In genomic region chr11:113125832-113126231, GRCm38 (mm10) we compare ENCODE assay signal across 23 mouse cellular contexts.
DNase-seq lines count a peak whose midpoint lies in the region; ATAC-seq and TF ChIP-seq lines count a peak whose summit lies in the region.
"Had no signal": no experiment of that assay in that cellular context is flagged by ENCODE, and none has a peak within 500 bp of the region (broad histone marks: within the 10 kb centered on the region; RNA-seq: fewer than 3 reads in every experiment).

No protein-coding gene starts in this region.

- H3K9me3 ChIP-seq in forebrain, embryonic 13.5 days (replicated peaks) = no peaks in the 10 kb centered on the region
- H3K9me3 ChIP-seq in forebrain, embryonic 14.5 days (replicated peaks; ENCODE audit: control insufficient read depth, low read length) = no peaks in the 10 kb centered on the region
- no peaks in the 10 kb centered on the region for H3K9me3 ChIP-seq in liver, postnatal 0 days (ENCODE audit: low read length)
- 0 out of 2 replicates have a peak, but pooled peaks cover 2% of the 10 kb centered on the region for H3K9me3 ChIP-seq in limb, embryonic 10.5 days (replicated peaks)
- H3K9me3 ChIP-seq: embryonic facial prominence, embryonic 10.5 days; embryonic facial prominence, embryonic 12.5 days; forebrain, embryonic 15.5 days had no signal

- DNase-seq in forebrain, embryonic 14.5 days (ENCODE audit: low spot score) = no peak
- no peak for DNase-seq in liver, postnatal 0 days
- DNase-seq in liver (no peak), ZHBTc4 (ENCODE audit: low read depth, low spot score) (peak; percentile 56)
- DNase-seq in limb, embryonic 10.5 days (ENCODE audit: low spot score) = no peak
- no peak for DNase-seq in left cerebral cortex, postnatal 4 days
- no peak for DNase-seq in right cerebral cortex, postnatal 4 days
- DNase-seq: adrenal gland, adult 2 months; adrenal gland, postnatal 10 days; adrenal gland, postnatal 25 days; B cell, adult 2 months; cerebellum, adult 11-12 months; cerebellum, adult 2 months; cerebellum, adult 9-10 months; cerebellum, postnatal 10 days; cerebellum, postnatal 25 days; forebrain, postnatal 0 days had no signal

- ATAC-seq in forebrain, embryonic 13.5 days = no peak
- ATAC-seq in forebrain, embryonic 14.5 days = no peak
- ATAC-seq in liver, postnatal 0 days = 0 out of 2 replicates have a peak, but pooled peaks have one; percentile 27
- ATAC-seq: CD4-positive, CD25-positive, alpha-beta regulatory T cell, adult 4 months; forebrain, embryonic 15.5 days; forebrain, postnatal 0 days had no signal

- no peak overlapping the region for H3K27ac ChIP-seq in forebrain, embryonic 13.5 days
- no peak overlapping the region for H3K27ac ChIP-seq in forebrain, embryonic 14.5 days (ENCODE audit: low read depth, low read length)
- H3K27ac ChIP-seq in liver, postnatal 0 days (ENCODE audit: low read depth) = no peak overlapping the region
- H3K27ac ChIP-seq in limb, embryonic 10.5 days = 0 out of 2 replicates have a peak overlapping the region, but pooled peaks have one; percentile 16
- H3K27ac ChIP-seq: embryonic facial prominence, embryonic 10.5 days; embryonic facial prominence, embryonic 12.5 days; forebrain, embryonic 15.5 days had no signal

- 0 out of 2 replicates have a peak overlapping the region, but pooled peaks have one; percentile 8 for H3K9ac ChIP-seq in forebrain, embryonic 13.5 days
- H3K9ac ChIP-seq in forebrain, embryonic 14.5 days (ENCODE audit: low read length) = no peak overlapping the region
- no peak overlapping the region for H3K9ac ChIP-seq in liver, postnatal 0 days (replicated peaks)
- H3K9ac ChIP-seq: embryonic facial prominence, embryonic 12.5 days; forebrain, embryonic 15.5 days; forebrain, postnatal 0 days had no signal

- H3K4me3 ChIP-seq in forebrain, embryonic 13.5 days = no peak overlapping the region
- no peak overlapping the region for H3K4me3 ChIP-seq in forebrain, embryonic 14.5 days (ENCODE audit: low read depth, low read length)
- no peak overlapping the region for H3K4me3 ChIP-seq in liver, postnatal 0 days (ENCODE audit: low read depth, low read length)
- H3K4me3 ChIP-seq in limb, embryonic 10.5 days = no peak overlapping the region
- H3K4me3 ChIP-seq: embryonic facial prominence, embryonic 10.5 days; embryonic facial prominence, embryonic 12.5 days; forebrain, embryonic 15.5 days had no signal

- intact Hi-C loops in left cerebral cortex, postnatal 4 days (cut with DNase I) = no loop called here

- H3K4me2 ChIP-seq in forebrain, embryonic 13.5 days = no peak overlapping the region
- H3K4me2 ChIP-seq in forebrain, embryonic 14.5 days (ENCODE audit: low read length) = no peak overlapping the region
- no peak overlapping the region for H3K4me2 ChIP-seq in liver, postnatal 0 days (ENCODE audit: low read depth, low read length)
- H3K4me2 ChIP-seq: embryonic facial prominence, embryonic 12.5 days; forebrain, embryonic 15.5 days had no signal

- no peak for TF ChIP-seq EP300 in liver, postnatal 0 days (IDR thresholded peaks at IDR 0.05; ENCODE audit: low read depth)

- peaks cover 44% of the 10 kb centered on the region for H3K4me1 ChIP-seq in forebrain, embryonic 13.5 days
- H3K4me1 ChIP-seq in forebrain, embryonic 14.5 days (ENCODE audit: control insufficient read depth, insufficient read depth, low read length) = peaks cover 17% of the 10 kb centered on the region
- H3K4me1 ChIP-seq in liver, postnatal 0 days (ENCODE audit: insufficient read depth) = 0 out of 2 replicates have a peak, but pooled peaks cover 4% of the 10 kb centered on the region
- H3K4me1 ChIP-seq in limb, embryonic 10.5 days = peaks cover 41% of the 10 kb centered on the region

- H3K27me3 ChIP-seq in forebrain, embryonic 13.5 days = no peaks in the 10 kb centered on the region
- H3K27me3 ChIP-seq in forebrain, embryonic 14.5 days (replicated peaks; ENCODE audit: control insufficient read depth, insufficient read depth, low read length) = no peaks in the 10 kb centered on the region
- no peaks in the 10 kb centered on the region for H3K27me3 ChIP-seq in liver, postnatal 0 days (ENCODE audit: insufficient read depth, low read length)
- no peaks in the 10 kb centered on the region for H3K27me3 ChIP-seq in limb, embryonic 10.5 days (ENCODE audit: low read depth, poor library complexity, severe bottlenecking)
- H3K27me3 ChIP-seq: CH12.LX; embryonic facial prominence, embryonic 12.5 days; forebrain, embryonic 15.5 days had no signal

- peaks cover 23% of the 10 kb centered on the region for H3K36me3 ChIP-seq in forebrain, embryonic 13.5 days (ENCODE audit: poor library complexity, severe bottlenecking)
- H3K36me3 ChIP-seq in forebrain, embryonic 14.5 days (ENCODE audit: control insufficient read depth, insufficient read depth, low read length) = peaks cover 12% of the 10 kb centered on the region; the same call in 1 of the 2 replicates
- H3K36me3 ChIP-seq in liver, postnatal 0 days (replicated peaks; ENCODE audit: insufficient read depth, low read length) = no peaks in the 10 kb centered on the region
- H3K36me3 ChIP-seq in limb, embryonic 10.5 days = peaks cover 30% of the 10 kb centered on the region
- H3K36me3 ChIP-seq: forebrain, embryonic 15.5 days had no signal

- WGBS in forebrain, embryonic 13.5 days = 51% methylated on average over 7 of the region's 7 CpGs
- 30% methylated on average over 7 of the region's 7 CpGs for WGBS in forebrain, embryonic 14.5 days
- WGBS in liver, postnatal 0 days (ENCODE audit: insufficient replicate concordance) = 71% methylated on average over 7 of the region's 7 CpGs
- WGBS in limb, embryonic 10.5 days = 86% methylated on average over 7 of the region's 7 CpGs

- TF ChIP-seq CTCF in liver, postnatal 0 days (IDR thresholded peaks at IDR 0.05; ENCODE audit: low read depth) = no peak
